Mouse (Mus musculus) G1E (cell line): ENCODE results near the gene Abca2.

Source experiments
- CTCF ChIP-seq: IDR thresholded peaks from 2 replicates; pipeline ENCODE4 v1.5.1; 2012; ENCODE audit warnings: low read depth, low read length, inconsistent platforms, mixed read lengths
- GATA1 ChIP-seq: IDR thresholded peaks from 2 replicates; pipeline ENCODE4 v1.6.1; 2012; ENCODE audit warnings: borderline replicate concordance, low read length, inconsistent platforms, mixed read lengths
- POLR2AphosphoS5 ChIP-seq: IDR thresholded peaks from 2 replicates; pipeline ENCODE4 v1.6.1; 2012; ENCODE audit warnings: low read depth, low read length, inconsistent platforms; ENCODE audit not compliant: insufficient replicate concordance
- TAL1 ChIP-seq: conservative IDR thresholded peaks from 2 replicates; pipeline ENCODE4 v1.6.1; 2012; ENCODE audit warnings: low read depth, low read length, inconsistent platforms, mixed read lengths

- TF ChIP-seq CTCF = no peak
- TF ChIP-seq GATA1 = no peak
- TF ChIP-seq TAL1 = no peak
- TF ChIP-seq POLR2AphosphoS5 = no peak
Measured at GRCm38 (mm10) chr2:25397010-25397409, 31.5 kb upstream of the Abca2 start.
